Mouse (Mus musculus) heart, embryonic 11.5 days (tissue): ENCODE results near the gene Col16a1. TPM values are rescaled to one million over a fixed set of nuclear protein-coding genes. Genes with fewer than 3 reads are reported as not detected.

ENCODE experiments used
- ATAC-seq: fragments of 200-750 bp; cut with Nextera tagmentation; replicated peaks from 2 replicates; pipeline ENCODE4 v1.8.0; 2017; ENCODE audit warnings: moderate library complexity; ENCODE audit not compliant: insufficient number of reproducible peaks, low FRiP score, low TSS enrichment
- H3K27ac ChIP-seq: fragments of 300-500 bp; sonication (generic); 2 replicates; pipeline ENCODE4 v1.5.1; 2014; ENCODE audit warnings: mild to moderate bottlenecking, low read depth, low read length
- H3K27me3 ChIP-seq: fragments of 300-500 bp; sonication (generic); 2 replicates; pipeline ENCODE4 v1.6.1; 2014; ENCODE audit warnings: mild to moderate bottlenecking, low read length, mixed read lengths; ENCODE audit not compliant: control insufficient read depth, insufficient read depth
- H3K36me3 ChIP-seq: fragments of 300-500 bp; sonication (generic); 2 replicates; pipeline ENCODE4 v1.6.1; 2014; ENCODE audit warnings: mild to moderate bottlenecking, low read length, moderate library complexity, mixed read lengths; ENCODE audit not compliant: control insufficient read depth, insufficient read depth
- H3K4me1 ChIP-seq: fragments of 300-500 bp; sonication (generic); 2 replicates; pipeline ENCODE4 v1.6.1; 2014; ENCODE audit warnings: low read length; ENCODE audit not compliant: control insufficient read depth, insufficient read depth
- H3K4me2 ChIP-seq: fragments of 300-500 bp; sonication (generic); 2 replicates; pipeline ENCODE4 v1.6.1; 2014; ENCODE audit warnings: mild to moderate bottlenecking, moderate library complexity
- H3K4me3 ChIP-seq: fragments of 300-500 bp; sonication (generic); 2 replicates; pipeline ENCODE4 v1.5.1; 2014; ENCODE audit warnings: low read depth, low read length
- H3K9ac ChIP-seq: fragments of 300-500 bp; sonication (generic); 2 replicates; pipeline ENCODE4 v1.6.1; 2014; ENCODE audit warnings: mild to moderate bottlenecking, low read depth, low read length, moderate library complexity
- H3K9me3 ChIP-seq: fragments of 300-500 bp; sonication (generic); replicated peaks from 2 replicates; pipeline ENCODE4 v1.6.1; 2016; ENCODE audit warnings: low read length; ENCODE audit not compliant: control insufficient read depth
- WGBS: fragments of 180-500 bp; shearing (Covaris S2); extraction: QIAGEN DNeasy Blood & Tissue Kit; methylation state at CpG from one replicate; pipeline ENCODE4 v1.1.7; 2014; ENCODE audit not compliant: insufficient replicate concordance; 5-methylcytosine and 5-hydroxymethylcytosine counted together
- polyA plus RNA-seq: library from polyadenylated mRNA; unstranded; fragments of >200 nt; fragmentation: Nextera tagmentation; extraction: Ambion mirVana; gene quantifications from 2 replicates; pipeline ENCODE4 v1.2.1, GENCODE M21; 2014

The Col16a1 gene
- 15.4 and 15.9 TPM in 2 replicates for polyA plus RNA-seq

DNA sequence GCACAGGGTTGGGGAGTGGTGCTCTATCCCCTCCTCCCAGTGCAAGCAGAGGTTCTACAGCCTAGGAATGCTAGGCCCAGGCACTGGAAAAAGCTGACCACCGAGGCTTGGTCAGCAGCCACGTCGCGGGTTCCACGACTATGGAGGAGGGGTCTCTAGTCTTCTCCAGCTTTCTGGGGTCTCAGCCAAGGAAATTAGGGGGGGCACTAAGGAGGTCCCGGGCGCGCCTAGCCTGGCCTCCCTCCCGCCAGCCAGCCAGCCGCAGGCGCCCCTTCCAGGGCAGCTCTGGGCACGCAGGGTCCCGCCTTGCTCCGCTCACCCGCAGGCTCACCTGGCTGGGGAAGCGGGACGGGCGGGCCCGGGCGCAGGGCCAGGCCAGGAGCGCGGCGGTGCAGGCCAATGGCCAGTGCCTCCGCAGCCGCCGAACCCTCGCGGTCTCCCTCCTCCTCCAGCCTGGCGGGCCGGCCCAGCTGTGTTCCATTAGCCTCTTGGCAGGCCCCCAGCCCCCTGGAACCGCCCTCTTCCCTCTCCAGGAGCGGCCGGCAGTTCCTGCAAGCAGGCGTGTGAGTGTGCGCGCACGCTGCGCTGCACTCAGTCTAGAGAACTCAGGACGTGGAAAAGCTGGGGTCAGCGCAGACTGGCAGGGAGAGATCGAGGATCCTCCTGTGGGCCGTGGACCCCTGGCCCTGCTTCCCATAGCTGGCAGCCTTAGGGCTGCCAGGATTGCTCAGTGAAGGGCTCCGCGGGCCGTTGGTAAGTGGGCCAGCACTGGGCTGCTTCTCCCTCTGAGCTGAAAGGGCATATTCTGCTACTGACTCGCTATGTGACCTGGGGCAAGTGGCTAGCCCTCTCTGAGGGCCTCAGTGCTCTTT is at the start of gene Col16a1:
Col16a1 (plus strand) TSS at position 510 of the 872 bp plus-strand sequence.
- peak within 1 kb of the TSS; percentile 79 for H3K27ac ChIP-seq
- H3K27me3 ChIP-seq, result 0 out of 2 replicates have a peak, but pooled peaks cover 3% of the 10 kb centered on the region
- WGBS, result 1% methylated on average over 45 of the region's 46 CpGs
- no peaks in the 10 kb centered on the region for H3K36me3 ChIP-seq
- ATAC-seq, result peak; percentile 69
- H3K4me3 ChIP-seq, result peak within 1 kb of the TSS; percentile 44
- peaks cover 29% of the 10 kb centered on the region for H3K4me1 ChIP-seq
- H3K9ac ChIP-seq, result peak within 1 kb of the TSS; percentile 76
- no peaks in the 10 kb centered on the region for H3K9me3 ChIP-seq
- peak within 1 kb of the TSS; percentile 86 for H3K4me2 ChIP-seq

- H3K4me1 ChIP-seq, result peaks cover 22% of the 10 kb centered on the region
- H3K27me3 ChIP-seq, result peaks cover 35% of the 10 kb centered on the region
- no peak overlapping the region for H3K4me2 ChIP-seq
- no peak for ATAC-seq
- WGBS, result 34% methylated on average over 11 of the region's 11 CpGs
- no peaks in the 10 kb centered on the region for H3K36me3 ChIP-seq
- H3K27ac ChIP-seq, result no peak overlapping the region
- H3K9ac ChIP-seq, result no peak overlapping the region
- H3K9me3 ChIP-seq, result no peaks in the 10 kb centered on the region
- no peak overlapping the region for H3K4me3 ChIP-seq
These were observed 49.5 kb upstream of the Col16a1 start for GRCm38 (mm10) chr4:129998124-129998523.

DNA sequence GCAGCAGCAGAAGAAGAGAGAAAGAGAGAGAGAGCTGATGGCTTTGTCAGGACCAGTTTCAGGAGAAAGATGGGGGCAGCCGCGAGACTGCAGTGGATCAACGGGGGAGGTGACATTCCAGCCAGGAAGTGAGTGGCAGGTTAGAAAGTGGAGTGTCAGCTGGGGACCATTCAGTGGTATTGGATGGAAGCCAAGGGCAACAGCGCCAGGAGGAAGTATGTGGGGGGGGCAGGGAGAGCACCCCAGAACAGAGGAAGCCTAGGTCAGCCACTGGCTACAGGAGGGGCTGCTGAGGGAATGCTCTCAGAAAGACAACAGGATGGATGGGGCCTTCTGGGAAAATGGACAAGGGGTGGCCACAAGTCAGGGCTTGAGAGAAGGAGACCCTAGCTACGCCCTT is 45.9 kb upstream of the Col16a1 start:
- Histone ChIP-seq H3K27me3 (peaks cover 54% of the 10 kb centered on the region), H3K27ac (peak overlapping the region; percentile 73), H3K4me2 (no peak overlapping the region), H3K4me1 (peaks cover 25% of the 10 kb centered on the region), H3K9me3 (no peaks in the 10 kb centered on the region), H3K9ac (0 out of 2 replicates have a peak overlapping the region, but pooled peaks have one; percentile 28), H3K36me3 (no peaks in the 10 kb centered on the region), H3K4me3 (no peak overlapping the region)
- ATAC-seq, result peak; percentile 41; the same call in 1 of the 2 replicates
- 28% methylated on average over 5 of the region's 5 CpGs for WGBS

DNA sequence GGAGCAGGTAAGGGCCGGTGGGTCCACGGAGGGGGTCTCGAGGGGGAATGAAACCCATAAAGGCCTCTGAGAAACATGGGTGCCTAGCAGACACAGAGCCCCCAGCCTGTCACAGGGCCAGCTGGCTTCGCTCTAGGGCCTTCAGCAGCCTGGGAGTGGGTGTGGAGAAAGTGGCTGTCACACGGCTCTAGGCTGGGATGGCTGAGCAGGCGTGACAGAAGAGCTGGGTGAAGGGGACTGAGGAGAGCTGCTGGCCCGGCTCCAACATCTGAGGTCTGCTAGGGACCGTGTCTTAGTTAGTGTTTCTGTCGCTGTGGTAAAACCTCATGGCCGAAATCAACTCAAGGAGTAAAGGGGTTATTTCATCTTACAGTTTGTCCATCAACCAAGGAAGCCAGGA is 45.5 kb upstream of the Col16a1 start:
- H3K4me2 ChIP-seq, result no peak overlapping the region
- H3K4me3 ChIP-seq, result no peak overlapping the region
- peaks cover 58% of the 10 kb centered on the region for H3K27me3 ChIP-seq
- H3K9me3 ChIP-seq, result no peaks in the 10 kb centered on the region
- 47% methylated on average over 10 of the region's 10 CpGs for WGBS
- peak; percentile 1; the same call in 1 of the 2 replicates for ATAC-seq
- H3K4me1 ChIP-seq, result peaks cover 28% of the 10 kb centered on the region
- peak overlapping the region; percentile 73 for H3K27ac ChIP-seq
- H3K36me3 ChIP-seq, result no peaks in the 10 kb centered on the region
- 0 out of 2 replicates have a peak overlapping the region, but pooled peaks have one; percentile 28 for H3K9ac ChIP-seq

- H3K9me3 ChIP-seq, result no peaks in the 10 kb centered on the region
- WGBS, result 35% methylated on average over 9 of the region's 9 CpGs
- no peak overlapping the region for H3K9ac ChIP-seq
- peaks cover 22% of the 10 kb centered on the region for H3K4me1 ChIP-seq
- no peak overlapping the region for H3K4me3 ChIP-seq
- no peak overlapping the region for H3K27ac ChIP-seq
- H3K36me3 ChIP-seq, result no peaks in the 10 kb centered on the region
- ATAC-seq, result no peak
- H3K4me2 ChIP-seq, result no peak overlapping the region
- H3K27me3 ChIP-seq, result peaks cover 65% of the 10 kb centered on the region
These were observed 42.0 kb upstream of the Col16a1 start for GRCm38 (mm10) chr4:130005593-130005992.

DNA sequence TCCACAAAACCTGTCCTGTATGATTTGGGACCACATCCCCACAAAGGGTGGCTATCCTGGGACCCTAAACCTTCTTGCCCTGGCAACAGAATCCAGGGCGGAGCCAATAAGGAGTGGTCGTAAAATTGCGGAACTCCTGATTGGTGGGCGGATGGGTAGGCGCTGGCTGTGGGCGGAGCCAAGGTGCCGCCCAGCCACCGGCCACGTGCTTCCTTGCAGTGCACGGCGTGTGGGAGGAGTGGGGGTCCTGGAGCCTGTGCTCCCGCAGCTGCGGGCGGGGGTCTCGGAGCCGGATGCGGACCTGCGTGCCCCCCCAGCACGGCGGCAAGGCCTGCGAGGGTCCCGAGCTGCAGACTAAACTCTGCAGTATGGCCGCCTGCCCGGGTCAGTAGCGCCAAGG is 41.1 kb upstream of the Col16a1 start:
- H3K9me3 ChIP-seq, result no peaks in the 10 kb centered on the region

GRCm38 (mm10) chr4:130009043-130009442 is 38.6 kb upstream of the Col16a1 start:
- no peak overlapping the region for H3K4me2 ChIP-seq
- no peak overlapping the region for H3K4me3 ChIP-seq
- H3K27ac ChIP-seq, result no peak overlapping the region
- H3K36me3 ChIP-seq, result no peaks in the 10 kb centered on the region
- ATAC-seq, result no peak
- peaks cover 6% of the 10 kb centered on the region; the same call in 1 of the 2 replicates for H3K4me1 ChIP-seq
- H3K9ac ChIP-seq, result no peak overlapping the region
- H3K27me3 ChIP-seq, result peaks cover 69% of the 10 kb centered on the region
- WGBS, result 59% methylated on average over 14 of the region's 14 CpGs
- H3K9me3 ChIP-seq, result no peaks in the 10 kb centered on the region

More for the DNA sequence above, 41.1 kb upstream of the Col16a1 start:
- H3K4me3 ChIP-seq, result peak overlapping the region; percentile 33
- H3K4me2 ChIP-seq, result peak overlapping the region; percentile 67
- H3K9ac ChIP-seq, result peak overlapping the region; percentile 54; the same call in 1 of the 2 replicates
- no peaks in the 10 kb centered on the region for H3K36me3 ChIP-seq
- ATAC-seq, result no peak
- peaks cover 68% of the 10 kb centered on the region for H3K27me3 ChIP-seq
- H3K4me1 ChIP-seq, result peaks cover 14% of the 10 kb centered on the region
- whole genome bisulfite sequencing, result 3% methylated on average over 25 of the region's 25 CpGs
- H3K27ac ChIP-seq, result no peak overlapping the region

- Histone ChIP-seq H3K36me3 (no peaks in the 10 kb centered on the region), H3K4me3 (no peak overlapping the region), H3K27me3 (peaks cover 65% of the 10 kb centered on the region), H3K9ac (no peak overlapping the region), H3K4me2 (no peak overlapping the region), H3K27ac (no peak overlapping the region), H3K4me1 (peaks cover 6% of the 10 kb centered on the region; the same call in 1 of the 2 replicates), H3K9me3 (no peaks in the 10 kb centered on the region)
- 79% methylated on average over 4 of the region's 4 CpGs for WGBS
- no peak for ATAC-seq
These were observed 36.9 kb upstream of the Col16a1 start for GRCm38 (mm10) chr4:130010723-130011122.
